Mouse (Mus musculus) megakaryocyte, embryonic 14.5 days (primary cell): ENCODE measurements around the gene Stard9.

Experiments
- FLI1 ChIP-seq: IDR thresholded peaks from 2 replicates; pipeline ENCODE4 v1.6.1; 2012; ENCODE audit warnings: low read length, inconsistent platforms, mixed read lengths
- GATA1 ChIP-seq: IDR thresholded peaks from 3 replicates; pipeline ENCODE4 v1.6.1; 2012; ENCODE audit warnings: mixed read lengths, low read length, inconsistent platforms, borderline replicate concordance

DNA sequence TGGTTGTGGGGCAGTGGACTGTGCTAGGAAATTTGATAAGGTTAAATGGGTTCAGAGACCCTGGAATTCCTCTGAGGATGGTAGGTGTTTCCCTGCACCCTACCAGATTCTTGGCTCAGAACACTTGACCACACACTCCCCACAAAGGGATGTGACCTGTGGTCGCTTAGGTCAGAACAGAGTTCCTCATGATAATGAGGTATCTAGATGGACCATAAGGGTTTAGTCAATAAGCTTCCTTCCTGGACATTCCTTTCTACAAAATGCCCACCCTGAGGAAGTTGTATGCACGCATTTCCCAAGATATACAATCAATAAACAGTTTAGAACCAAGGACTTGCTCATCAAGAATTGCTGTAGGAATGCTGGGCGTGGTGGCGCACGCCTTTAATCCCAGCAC is 27.0 kb downstream of the Stard9 start:
- TF ChIP-seq GATA1 (no peak), FLI1 (no peak)
